Mouse (Mus musculus) MN1 (cell line): ENCODE data around the gene Oscp1.

ENCODE experiments used
- DNase-seq: peaks from one replicate; pipeline ENCODE4 v3.0.0-alpha.2; 2016; ENCODE audit warnings: low spot score

The Oscp1 gene

GRCm38 (mm10) chr4:126058134-126058996 is at the start of gene Oscp1:
Oscp1 (plus strand) TSS chr4:126058565.
- peak; percentile 92 for DNase-seq

DNA sequence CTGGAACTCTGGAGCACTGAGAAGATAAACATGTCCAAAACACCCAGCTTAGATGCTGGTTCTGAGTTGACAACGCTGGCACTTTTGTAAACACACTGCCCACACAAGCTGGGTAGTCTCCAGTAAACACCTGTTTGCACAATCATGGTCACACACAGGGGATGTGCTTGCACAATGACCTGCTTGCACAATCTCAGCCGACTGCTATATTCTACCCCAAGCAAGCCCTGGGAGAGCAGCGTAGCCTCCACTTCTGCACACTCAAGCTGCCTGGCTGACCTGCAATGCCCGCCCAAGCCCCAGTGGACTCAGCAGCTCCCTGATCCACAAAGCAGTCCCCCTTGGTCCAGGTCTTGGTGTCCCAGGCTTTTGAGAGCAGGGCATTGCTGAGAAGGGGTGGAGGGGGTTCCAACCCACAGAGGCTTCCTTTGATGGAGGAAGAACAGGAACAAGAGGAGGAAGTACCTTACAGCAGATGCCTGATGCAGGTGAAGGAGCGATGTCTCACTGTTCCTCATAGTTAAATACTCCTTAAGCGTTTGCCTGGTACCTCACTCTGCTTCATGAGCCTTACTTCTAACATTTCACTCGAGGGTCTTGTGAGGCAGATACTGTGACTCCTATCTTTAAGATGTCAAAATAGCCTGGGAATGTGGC is 40.6 kb upstream of the Oscp1 start:
- no peak for DNase-seq

DNA sequence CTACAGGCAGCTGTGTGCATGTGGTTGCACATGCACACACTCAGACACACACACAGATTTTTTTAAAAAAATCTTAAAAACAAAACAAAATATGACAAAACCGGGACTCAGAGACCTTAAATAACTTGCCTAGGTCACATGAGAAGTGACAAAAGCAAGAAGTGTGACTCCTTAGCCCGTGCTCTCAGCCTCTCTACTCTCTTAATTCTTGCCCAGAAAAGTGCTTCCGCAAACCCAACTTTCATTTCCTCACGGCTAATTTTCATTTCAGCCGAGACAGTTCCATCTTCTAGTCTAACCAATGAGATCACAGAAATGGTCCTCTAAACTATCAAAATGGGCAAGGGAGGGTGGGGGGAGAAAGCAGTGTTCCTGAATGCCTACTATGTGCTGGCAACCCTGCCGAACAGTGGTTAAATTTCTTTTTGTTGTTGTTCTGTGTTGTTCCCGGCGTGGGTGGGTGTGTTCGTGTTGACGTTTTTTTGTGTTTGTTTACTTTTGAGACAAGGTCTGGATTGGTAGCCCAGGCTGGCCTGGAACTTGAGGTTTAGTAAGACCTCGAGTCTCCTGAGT is 39.3 kb upstream of the Oscp1 start:
- no peak for DNase-seq

GRCm38 (mm10) chr4:126024303-126024900 is 34.0 kb upstream of the Oscp1 start, which contains the start of gene Csf3r:
Csf3r (plus strand) TSS chr4:126024550.
- no peak for DNase-seq

- DNase-seq = no peak
These were observed 32.6 kb upstream of the Oscp1 start for GRCm38 (mm10) chr4:126025801-126026200.

DNA sequence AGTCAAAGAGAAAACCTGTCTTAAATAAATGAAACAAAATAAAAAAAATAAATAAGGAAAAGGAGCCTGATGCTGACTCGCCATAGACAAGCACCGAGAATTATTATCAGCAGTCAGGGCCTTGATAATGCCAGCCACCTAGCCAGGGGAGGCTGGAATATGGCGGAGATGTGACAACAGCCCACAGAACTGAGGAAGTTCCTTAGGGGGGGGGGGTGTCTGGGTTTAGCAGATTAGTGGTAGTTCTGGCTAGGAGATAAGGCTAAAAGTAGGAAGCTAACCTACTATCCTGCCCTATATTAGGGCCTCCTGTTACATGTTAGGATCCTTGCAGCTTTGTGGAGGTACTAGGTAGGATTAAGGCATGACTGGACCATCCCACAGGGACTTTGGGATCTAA is 30.4 kb upstream of the Oscp1 start:
- DNase-seq = no peak

- no peak for DNase-seq
These were observed 29.3 kb upstream of the Oscp1 start for GRCm38 (mm10) chr4:126029042-126029441.

GRCm38 (mm10) chr4:126030705-126031104 is 27.7 kb upstream of the Oscp1 start:
- DNase-seq = no peak

DNA sequence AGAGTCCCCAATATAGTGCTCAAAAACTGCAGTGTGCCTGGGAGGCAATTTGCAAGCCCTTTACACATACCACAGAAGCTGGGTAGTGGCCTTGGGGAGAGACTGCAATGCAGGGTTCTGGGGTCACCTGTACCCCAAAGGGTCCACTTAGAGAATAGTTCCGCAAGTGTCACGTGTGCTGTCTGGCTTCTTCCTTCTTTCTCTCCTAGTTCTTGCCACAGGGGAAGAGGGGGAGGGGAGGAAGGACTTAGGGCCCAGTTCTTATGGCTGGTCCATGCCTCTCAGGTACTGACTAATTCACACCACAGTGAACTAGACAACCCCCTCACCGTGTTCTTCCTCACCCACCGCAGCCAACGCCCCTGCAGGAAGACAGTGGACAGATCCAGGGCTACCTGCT is 23.0 kb upstream of the Oscp1 start:
- no peak for DNase-seq

DNA sequence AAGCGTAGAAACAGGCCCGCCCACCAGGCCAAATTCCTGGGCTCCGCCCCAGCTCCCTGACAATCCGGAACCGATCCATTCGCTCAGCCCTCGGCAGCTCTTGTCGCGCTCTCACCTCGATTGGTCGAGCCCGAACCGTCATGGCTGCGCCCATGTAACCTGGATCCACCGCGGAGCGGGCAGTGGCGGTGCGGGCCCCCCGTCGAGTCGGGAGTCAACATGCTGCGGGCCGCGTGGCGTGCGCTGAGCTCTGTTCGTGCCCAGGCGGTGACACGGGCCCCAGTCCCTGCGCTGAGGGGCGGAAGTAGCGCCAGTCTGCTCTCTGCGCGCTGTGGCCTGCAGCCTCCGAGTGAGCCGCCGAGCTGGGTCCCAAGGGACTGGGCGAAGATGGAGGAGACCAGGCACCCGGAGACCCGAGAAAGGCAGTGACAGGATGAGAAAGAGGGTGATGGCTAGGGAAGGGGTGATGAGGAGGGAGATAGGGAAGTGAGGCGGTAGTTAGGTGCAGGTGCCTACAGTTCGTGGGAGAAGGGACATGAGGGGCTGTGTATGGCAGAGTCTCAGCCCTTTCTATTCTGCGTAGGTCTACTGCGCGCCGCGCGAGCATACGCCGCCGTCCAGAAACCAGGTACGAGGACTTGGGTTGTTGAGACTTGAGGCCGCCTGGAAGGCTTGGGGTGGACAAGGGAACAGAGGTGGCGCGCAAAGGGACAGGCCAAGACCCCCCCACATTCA is 11.3 kb upstream of the Oscp1 start, which contains the start of gene Mrps15:
Gene Mrps15 (plus strand): TSS at position 75 of the 735 bp plus-strand sequence.
- DNase-seq = peak; percentile 91

GRCm38 (mm10) chr4:126051617-126052016 is 6.7 kb upstream of the Oscp1 start:
- DNase-seq = no peak

- DNase-seq = no peak
These were observed 895 bp upstream of the Oscp1 start for GRCm38 (mm10) chr4:126057207-126058133.

- no peak for DNase-seq
These were observed 615 bp downstream of the Oscp1 start for GRCm38 (mm10) chr4:126058997-126059362.

DNA sequence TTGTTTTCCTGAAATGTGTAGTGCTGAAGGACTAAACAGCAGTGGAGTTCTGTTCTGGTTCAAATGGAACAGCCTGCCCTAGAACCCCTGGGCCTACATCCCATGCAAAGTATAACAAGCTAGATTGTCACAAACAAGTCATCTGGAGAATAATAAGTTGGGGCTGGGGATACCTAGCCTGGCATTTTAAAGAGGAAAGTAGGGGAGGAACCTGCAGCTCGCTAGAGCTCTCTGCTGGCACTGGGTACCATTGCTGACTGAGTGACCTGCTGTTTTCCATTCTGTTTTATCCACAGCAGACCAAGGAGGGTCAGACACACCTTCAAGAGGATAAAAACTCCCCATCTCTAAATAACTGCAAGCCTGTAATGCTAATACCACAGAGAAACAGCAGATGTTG is 4.5 kb downstream of the Oscp1 start:
- peak; percentile 59 for DNase-seq

DNA sequence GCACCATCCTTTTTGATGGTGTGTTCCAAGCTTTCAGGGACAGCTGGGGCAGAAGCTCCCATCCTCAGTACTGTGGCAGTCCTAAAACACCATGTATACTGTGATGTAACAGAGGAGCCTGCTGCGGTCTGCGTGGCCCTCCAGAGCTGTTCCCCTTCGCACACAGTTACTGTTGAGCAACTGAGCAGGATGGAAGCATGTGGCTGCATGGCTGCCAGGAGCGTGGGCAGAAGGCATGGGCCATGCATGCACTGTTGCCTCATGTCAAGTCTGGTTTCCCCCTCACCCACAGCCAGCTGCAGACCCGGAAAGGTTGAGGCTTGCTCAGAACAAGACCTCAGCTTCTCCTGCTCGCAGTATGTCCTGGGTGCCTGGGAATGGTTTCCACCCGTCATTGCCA is 6.9 kb downstream of the Oscp1 start:
- no peak for DNase-seq

- DNase-seq = peak; percentile 30
These were observed 9.2 kb downstream of the Oscp1 start for GRCm38 (mm10) chr4:126067401-126068077.

DNA sequence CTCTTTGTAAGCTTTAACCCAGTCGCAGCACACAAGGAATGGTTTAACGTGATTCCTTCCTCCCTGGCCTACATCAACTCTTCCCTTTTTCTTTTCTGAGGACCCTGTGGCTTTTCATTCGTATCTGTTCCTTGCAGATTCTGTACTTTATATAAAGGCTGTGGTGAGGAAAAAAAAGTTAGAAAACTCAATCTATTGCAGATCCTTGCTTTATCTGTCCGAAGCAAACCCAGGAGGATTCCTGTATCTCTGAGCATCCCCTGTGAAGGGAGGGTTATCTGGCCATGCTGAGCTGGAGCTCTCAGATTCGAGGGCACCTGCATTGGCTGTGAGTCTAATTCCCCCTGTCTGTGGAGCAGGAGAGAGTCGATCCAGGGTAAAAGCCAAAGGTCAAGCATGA is 10.5 kb downstream of the Oscp1 start:
- no peak for DNase-seq

DNA sequence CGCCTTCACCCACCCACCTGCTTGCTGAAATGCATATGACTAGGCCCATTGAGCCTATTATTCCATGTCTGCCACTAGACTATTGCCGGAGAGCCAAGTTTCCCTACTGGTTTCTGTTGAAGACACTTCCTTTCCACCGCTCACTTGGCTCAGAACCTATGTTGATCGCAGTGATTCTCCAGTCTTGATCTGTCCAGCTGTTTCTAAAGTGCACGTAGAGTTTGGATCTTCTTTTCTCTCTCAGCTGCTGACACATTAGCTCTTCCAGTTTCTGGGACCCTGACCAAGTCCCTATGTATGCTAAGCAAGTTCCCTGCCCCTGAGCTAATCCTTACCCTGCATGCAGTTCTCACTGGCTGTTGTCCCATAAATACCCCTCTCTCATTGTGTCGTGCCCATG is 19.5 kb downstream of the Oscp1 start:
- no peak for DNase-seq

- no peak for DNase-seq
These were observed 20.9 kb downstream of the Oscp1 start for GRCm38 (mm10) chr4:126079266-126079665.

DNA sequence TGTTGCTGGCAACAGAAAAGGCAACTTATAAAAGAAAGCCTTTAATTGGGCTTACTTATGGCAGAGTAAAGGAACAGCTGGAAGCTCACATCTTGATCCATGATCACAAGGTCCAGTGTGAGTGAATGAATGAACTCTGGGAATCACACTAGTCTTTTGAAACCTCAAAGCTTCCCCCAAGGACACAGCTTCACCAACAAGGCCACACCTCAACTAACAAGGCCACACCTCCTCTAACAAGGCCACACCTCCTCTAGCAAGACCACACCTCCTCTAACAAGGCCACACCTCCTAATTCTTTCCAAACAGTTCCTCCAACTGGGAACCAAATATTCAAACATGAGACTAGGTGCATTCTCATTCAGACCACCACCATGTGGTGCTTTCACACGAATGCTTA is 23.2 kb downstream of the Oscp1 start:
- no peak for DNase-seq
